Mouse (Mus musculus): ENCODE measurements around the gene Cop1.

- TF ChIP-seq FLI1 (IDR thresholded peaks at IDR 0.05; ENCODE audit: low read length), result no peak
- TF ChIP-seq GATA1 (IDR thresholded peaks at IDR 0.05; ENCODE audit: borderline replicate concordance, low read length), result no peak
These were observed 110.2 kb downstream of the Cop1 start for GRCm38 (mm10) chr1:159342355-159342754.
